Mouse (Mus musculus) hindbrain, embryonic 15.5 days (tissue): ENCODE data around the gene Zfpl1. TPM values are rescaled to one million over a fixed set of nuclear protein-coding genes. Genes with fewer than 3 reads are reported as not detected.
A peak's percentile ranks its signal among the peaks of the same experiment; 100 is the strongest.

Experiments used
- ATAC-seq: fragments of 200-750 bp; cut with Nextera tagmentation; 2 replicates; pipeline ENCODE4 v1.8.0; 2017; ENCODE audit warnings: low read depth, moderate number of reproducible peaks, moderate TSS enrichment; ENCODE audit not compliant: low FRiP score
- H3K27ac ChIP-seq: fragments of 300-500 bp; sonication (generic); replicated peaks from 2 replicates; pipeline ENCODE4 v1.5.1; 2015; ENCODE audit warnings: mild to moderate bottlenecking, inconsistent platforms
- H3K27me3 ChIP-seq: fragments of 300-500 bp; sonication (generic); 2 replicates; pipeline ENCODE4 v1.6.1; 2015; ENCODE audit warnings: control low read depth, inconsistent platforms
- H3K36me3 ChIP-seq: fragments of 300-500 bp; sonication (generic); 2 replicates; pipeline ENCODE4 v1.6.1; 2015; ENCODE audit warnings: control low read depth, inconsistent platforms
- H3K4me1 ChIP-seq: fragments of 300-500 bp; sonication (generic); replicated peaks from 2 replicates; pipeline ENCODE4 v1.6.1; 2015; ENCODE audit warnings: control low read depth, inconsistent platforms
- H3K4me2 ChIP-seq: fragments of 300-500 bp; sonication (generic); 2 replicates; pipeline ENCODE4 v1.6.1; 2015; ENCODE audit warnings: moderate library complexity, mild to moderate bottlenecking, inconsistent platforms
- H3K4me3 ChIP-seq: fragments of 300-500 bp; sonication (generic); 2 replicates; pipeline ENCODE4 v1.5.1; 2015; ENCODE audit warnings: mild to moderate bottlenecking, inconsistent platforms
- H3K9ac ChIP-seq: fragments of 300-500 bp; sonication (generic); 2 replicates; pipeline ENCODE4 v1.6.1; 2015; ENCODE audit warnings: inconsistent platforms
- H3K9me3 ChIP-seq: fragments of 300-500 bp; sonication (generic); 2 replicates; pipeline ENCODE4 v1.6.1; 2016; ENCODE audit warnings: control low read depth, inconsistent platforms
- WGBS: fragments of 180-500 bp; shearing (Covaris S2); methylation state at CpG from one replicate; pipeline ENCODE4 v1.1.7; 2015; 5-methylcytosine and 5-hydroxymethylcytosine counted together
- polyA plus RNA-seq: library from polyadenylated mRNA; unstranded; fragments of >200 nt; fragmentation: Nextera tagmentation; extraction: Ambion mirVana; gene quantifications from 2 replicates; pipeline ENCODE4 v1.2.1, GENCODE M21; 2015

The Zfpl1 gene
- polyA plus RNA-seq, 1 experiment from 2014 or later = 82.0 TPM

DNA sequence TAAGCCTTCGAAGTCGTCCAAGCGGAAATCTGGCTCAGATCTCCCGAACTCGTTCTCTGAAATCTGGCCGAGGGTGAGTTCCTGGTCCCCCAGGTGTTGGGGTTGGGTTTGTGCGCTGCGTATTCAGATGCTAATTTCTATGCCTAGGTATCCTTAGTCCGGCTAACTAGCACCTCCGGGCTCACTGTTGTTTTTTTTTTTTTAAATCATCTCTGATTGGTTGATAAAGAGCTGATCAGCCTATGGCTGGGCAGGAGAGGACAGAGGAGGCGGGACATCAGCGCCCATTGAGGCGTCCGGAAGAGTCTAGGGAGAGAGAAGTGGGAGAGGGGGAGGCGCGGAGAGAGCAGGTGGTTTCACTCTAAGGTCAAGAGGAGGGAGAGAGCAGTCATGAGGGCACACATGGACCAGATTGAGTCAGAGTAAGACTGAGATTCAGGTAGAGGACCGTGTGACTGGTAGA is 692 bp upstream of the Zfpl1 start:
- H3K4me1 ChIP-seq = peaks cover 23% of the 10 kb centered on the region
- H3K9me3 ChIP-seq = no peaks in the 10 kb centered on the region
- H3K4me3 ChIP-seq = peak overlapping the region; percentile 60
- WGBS = 2% methylated on average over 17 of the region's 17 CpGs
- peak; percentile 56; the same call in 1 of the 2 replicates for ATAC-seq
- peaks cover 20% of the 10 kb centered on the region for H3K36me3 ChIP-seq
- H3K4me2 ChIP-seq = peak overlapping the region; percentile 81
- H3K27ac ChIP-seq = no peak overlapping the region
- H3K27me3 ChIP-seq = no peaks in the 10 kb centered on the region
- H3K9ac ChIP-seq = no peak overlapping the region

DNA sequence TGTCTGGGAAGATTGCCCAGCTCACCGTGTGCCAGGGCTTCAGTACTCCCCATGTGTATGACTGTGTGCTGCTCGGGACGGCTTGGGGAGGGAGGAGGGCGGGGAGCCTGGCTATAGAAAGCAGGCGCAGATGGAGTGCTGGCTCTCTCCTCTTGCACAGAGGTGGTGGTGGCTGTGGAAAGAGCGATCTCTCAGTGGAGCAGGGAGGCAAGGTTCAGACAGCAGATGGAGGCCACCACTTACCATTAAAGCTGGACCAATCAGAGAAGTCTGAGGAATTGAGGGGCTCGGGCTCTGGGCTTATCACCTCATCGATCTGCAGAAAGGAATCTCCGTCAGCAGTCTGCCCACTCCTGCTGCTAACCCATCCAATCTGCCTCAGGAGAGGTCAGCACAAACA is 2.6 kb downstream of the Zfpl1 start, which contains the start of gene Gm28374:
Gene Gm28374 (minus strand): TSS at position 101 of the 400 bp plus-strand sequence.
- no peaks in the 10 kb centered on the region for H3K27me3 ChIP-seq
- no peak within 1 kb of the TSS for H3K4me2 ChIP-seq
- ATAC-seq = no peak
- no peak within 1 kb of the TSS for H3K27ac ChIP-seq
- H3K9me3 ChIP-seq = no peaks in the 10 kb centered on the region
- H3K4me1 ChIP-seq = peaks cover 30% of the 10 kb centered on the region
- no peak within 1 kb of the TSS for H3K4me3 ChIP-seq
- 91% methylated on average over 9 of the region's 9 CpGs for whole genome bisulfite sequencing
- peaks cover 30% of the 10 kb centered on the region for H3K36me3 ChIP-seq
- H3K9ac ChIP-seq = no peak within 1 kb of the TSS

DNA sequence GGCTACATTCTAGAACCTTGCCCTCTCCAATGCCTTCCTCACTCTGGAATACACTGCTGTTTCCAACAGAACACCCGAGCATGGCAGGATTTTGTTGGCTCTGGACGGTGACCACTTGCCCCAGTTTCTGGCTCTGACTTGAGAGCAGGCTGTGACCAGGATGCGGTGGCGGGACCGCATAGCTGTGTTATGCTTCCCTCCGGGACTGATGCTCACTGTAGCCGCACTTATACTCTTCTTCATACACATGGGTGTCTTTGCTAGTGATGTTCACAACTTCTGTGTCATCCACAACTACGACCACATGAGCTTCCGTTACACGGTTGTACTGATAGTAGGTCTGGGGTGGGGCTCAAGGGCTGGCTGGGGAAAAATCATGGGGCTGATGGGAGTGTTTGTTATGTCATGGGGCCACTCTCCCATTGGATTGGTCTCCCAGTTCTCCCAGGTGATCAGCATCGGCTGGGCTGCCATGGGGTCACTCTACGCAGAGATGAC is 4.7 kb downstream of the Zfpl1 start, which contains the start of gene Tmem262:
Gene Tmem262 (plus strand): TSS at position 51 of the 498 bp plus-strand sequence.
- Histone ChIP-seq H3K9me3 (no peaks in the 10 kb centered on the region), H3K9ac (no peak within 1 kb of the TSS), H3K4me2 (no peak within 1 kb of the TSS), H3K4me1 (peaks cover 35% of the 10 kb centered on the region), H3K36me3 (peaks cover 30% of the 10 kb centered on the region), H3K27me3 (no peaks in the 10 kb centered on the region), H3K27ac (no peak within 1 kb of the TSS), H3K4me3 (no peak within 1 kb of the TSS)
- no peak for ATAC-seq
- WGBS = 93% methylated on average over 12 of the region's 12 CpGs

DNA sequence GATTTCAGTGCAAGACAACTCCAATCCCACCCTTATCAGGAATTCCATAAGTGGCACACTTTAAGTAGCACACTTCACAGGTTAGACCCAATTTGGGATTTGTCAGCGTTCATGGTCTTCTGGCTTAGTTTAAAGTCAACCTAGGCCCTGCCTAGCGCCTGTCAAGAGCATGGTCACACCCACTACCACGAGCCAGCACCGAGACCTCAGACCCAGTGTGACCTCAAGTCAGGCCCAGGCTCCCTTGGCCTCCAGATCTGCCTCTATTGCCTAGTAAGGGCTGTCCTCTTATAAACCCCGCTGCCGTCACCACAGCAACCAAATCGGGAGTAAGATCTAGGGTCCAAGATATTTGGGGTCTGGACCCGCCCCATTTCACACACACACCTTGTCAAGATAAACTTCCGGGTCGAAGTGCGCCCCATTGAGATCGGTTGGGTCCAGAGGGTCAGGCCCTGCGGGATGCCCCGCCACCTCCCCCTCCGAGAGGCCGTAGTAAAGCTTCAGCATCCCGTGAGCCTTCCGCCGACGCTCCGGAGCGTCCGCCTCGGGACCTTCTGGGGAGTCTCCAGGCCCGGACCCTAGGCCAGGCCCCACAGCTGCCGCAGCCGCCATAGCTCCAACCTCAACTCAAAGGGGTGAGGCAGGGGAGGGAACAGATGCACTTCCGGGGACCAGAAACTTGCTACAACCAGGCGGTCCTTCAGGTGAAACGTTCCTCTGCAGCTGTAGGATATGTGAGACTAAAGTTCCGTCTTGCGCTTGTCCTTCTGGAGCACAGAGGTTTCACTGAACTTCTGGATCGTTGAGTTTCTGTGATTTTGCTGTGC is 8.0 kb downstream of the Zfpl1 start, which contains the start of gene Vps51:
Gene Vps51 (minus strand): TSS at position 668 of the 830 bp plus-strand sequence.
- H3K4me2 ChIP-seq = peak within 1 kb of the TSS; percentile 90
- ATAC-seq = peak; percentile 90
- H3K27ac ChIP-seq = peak within 1 kb of the TSS; percentile 89
- peak within 1 kb of the TSS; percentile 72 for H3K9ac ChIP-seq
- peaks cover 26% of the 10 kb centered on the region for H3K36me3 ChIP-seq
- H3K9me3 ChIP-seq = no peaks in the 10 kb centered on the region
- peak within 1 kb of the TSS; percentile 82 for H3K4me3 ChIP-seq
- H3K27me3 ChIP-seq = no peaks in the 10 kb centered on the region
- peaks cover 20% of the 10 kb centered on the region for H3K4me1 ChIP-seq
- WGBS = under 1% methylated on average over 33 of the region's 33 CpGs

DNA sequence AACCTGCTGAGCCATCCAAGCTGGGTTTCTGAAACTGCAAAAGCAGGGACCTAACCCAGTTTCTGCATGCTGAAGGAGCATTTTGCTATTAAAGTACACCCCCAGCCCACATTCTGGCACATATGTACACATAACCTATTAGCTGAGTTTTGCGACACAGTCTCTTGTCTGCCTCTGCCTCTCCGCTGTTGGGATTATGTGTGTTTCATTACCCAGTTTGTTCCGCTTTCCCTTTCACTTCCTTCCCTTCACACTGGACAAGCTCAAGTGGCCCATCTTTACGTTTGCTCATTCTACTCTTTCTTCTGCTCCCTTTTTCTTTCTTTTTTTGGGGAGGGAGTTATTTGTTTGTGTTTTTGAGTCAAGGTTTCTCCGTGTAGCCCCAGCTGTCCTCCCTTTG is 10.9 kb downstream of the Zfpl1 start:
- Histone ChIP-seq H3K4me2 (no peak overlapping the region), H3K4me1 (peaks cover 20% of the 10 kb centered on the region), H3K27ac (no peak overlapping the region), H3K4me3 (no peak overlapping the region), H3K9me3 (no peaks in the 10 kb centered on the region), H3K27me3 (no peaks in the 10 kb centered on the region), H3K36me3 (peaks cover 29% of the 10 kb centered on the region), H3K9ac (no peak overlapping the region)
- no peak for ATAC-seq
- 93% methylated on average over 5 of the region's 5 CpGs for WGBS

DNA sequence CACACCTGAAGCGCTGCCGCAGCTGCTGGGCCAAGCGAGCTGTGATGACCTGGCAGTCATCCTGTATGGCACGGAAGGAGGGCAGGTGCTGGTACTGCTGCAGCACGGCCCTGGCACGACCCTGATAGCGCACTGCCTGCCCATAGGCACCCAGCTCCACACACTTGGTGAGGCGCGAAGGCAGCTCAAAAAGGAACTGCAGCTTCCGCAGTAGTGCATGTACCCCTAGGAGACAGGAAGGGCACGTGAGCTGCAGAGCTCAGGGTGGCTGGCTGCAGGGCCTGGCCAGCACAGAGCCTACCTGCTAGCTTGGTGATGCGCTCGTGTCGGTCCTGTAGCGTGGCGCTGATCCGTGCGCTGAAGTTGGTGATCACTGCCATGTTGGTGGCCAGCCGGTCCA is 13.5 kb downstream of the Zfpl1 start:
- Histone ChIP-seq H3K9ac (no peak overlapping the region), H3K4me2 (no peak overlapping the region), H3K4me3 (no peak overlapping the region), H3K27me3 (no peaks in the 10 kb centered on the region), H3K27ac (no peak overlapping the region), H3K9me3 (no peaks in the 10 kb centered on the region), H3K4me1 (peaks cover 27% of the 10 kb centered on the region), H3K36me3 (peaks cover 29% of the 10 kb centered on the region)
- no peak for ATAC-seq
- WGBS = 94% methylated on average over 19 of the region's 19 CpGs

DNA sequence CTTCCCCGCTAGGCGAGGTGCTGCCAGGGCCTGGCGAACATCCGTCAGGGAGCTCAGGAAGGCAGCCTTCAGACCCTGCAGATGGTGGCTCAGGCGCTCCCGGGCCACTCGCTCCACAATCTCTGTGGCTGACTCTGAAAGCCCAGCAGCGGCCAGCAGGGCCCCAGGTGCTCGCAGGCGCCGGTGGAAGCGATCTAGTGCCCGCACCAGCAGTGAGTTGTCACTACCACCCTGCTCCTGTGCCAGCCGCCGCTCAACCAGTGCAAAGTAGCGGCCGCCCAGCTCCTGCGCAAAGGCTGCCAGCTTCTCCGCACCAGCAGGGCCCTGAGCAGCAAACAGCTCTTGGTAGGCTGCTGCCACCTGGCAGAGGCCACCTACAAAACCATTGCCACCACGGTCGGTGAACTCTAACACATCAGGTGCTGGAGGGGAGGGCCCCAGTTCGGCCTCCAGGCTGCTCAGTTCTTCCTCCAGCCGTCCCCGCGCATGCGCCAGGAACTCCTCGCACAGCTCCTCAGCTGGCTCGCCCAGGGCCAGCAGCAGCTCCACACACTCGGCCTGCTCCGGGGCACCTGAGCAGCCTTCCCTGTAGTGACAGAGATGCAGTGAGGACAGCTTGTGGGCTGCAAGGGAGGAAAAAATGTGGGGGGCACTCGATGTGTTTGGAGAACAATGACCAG is 14.0 kb downstream of the Zfpl1 start:
- Histone ChIP-seq H3K4me2 (no peak overlapping the region), H3K4me3 (no peak overlapping the region), H3K9me3 (no peaks in the 10 kb centered on the region), H3K27ac (no peak overlapping the region), H3K4me1 (peaks cover 28% of the 10 kb centered on the region), H3K27me3 (no peaks in the 10 kb centered on the region), H3K36me3 (peaks cover 29% of the 10 kb centered on the region), H3K9ac (no peak overlapping the region)
- WGBS = 92% methylated on average over 31 of the region's 31 CpGs
- ATAC-seq = no peak

DNA sequence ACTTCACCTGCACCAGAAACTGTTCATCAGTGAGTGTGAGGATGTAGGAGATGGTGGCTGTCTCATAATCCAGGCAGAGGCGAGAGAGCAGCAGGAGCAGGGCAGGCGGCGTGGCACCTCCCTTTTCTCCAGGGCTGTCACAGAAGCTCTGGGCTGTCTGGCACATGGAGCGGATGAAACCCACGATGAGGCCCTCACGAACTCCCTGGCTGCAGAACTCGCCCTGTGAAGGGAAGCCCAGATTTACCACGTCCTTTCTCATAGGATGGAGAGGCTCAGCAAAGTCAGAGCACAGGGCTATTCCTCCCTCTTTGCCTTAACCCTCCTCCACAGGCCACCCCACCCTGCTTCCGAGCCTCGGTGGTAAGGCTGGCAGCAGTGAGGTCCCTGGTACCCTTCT is 14.9 kb downstream of the Zfpl1 start:
- 90% methylated on average over 10 of the region's 10 CpGs for WGBS
- Histone ChIP-seq H3K9me3 (no peaks in the 10 kb centered on the region), H3K9ac (no peak overlapping the region), H3K4me3 (no peak overlapping the region), H3K4me2 (no peak overlapping the region), H3K4me1 (peaks cover 31% of the 10 kb centered on the region), H3K27ac (no peak overlapping the region), H3K27me3 (no peaks in the 10 kb centered on the region), H3K36me3 (peaks cover 29% of the 10 kb centered on the region)
- ATAC-seq = no peak

DNA sequence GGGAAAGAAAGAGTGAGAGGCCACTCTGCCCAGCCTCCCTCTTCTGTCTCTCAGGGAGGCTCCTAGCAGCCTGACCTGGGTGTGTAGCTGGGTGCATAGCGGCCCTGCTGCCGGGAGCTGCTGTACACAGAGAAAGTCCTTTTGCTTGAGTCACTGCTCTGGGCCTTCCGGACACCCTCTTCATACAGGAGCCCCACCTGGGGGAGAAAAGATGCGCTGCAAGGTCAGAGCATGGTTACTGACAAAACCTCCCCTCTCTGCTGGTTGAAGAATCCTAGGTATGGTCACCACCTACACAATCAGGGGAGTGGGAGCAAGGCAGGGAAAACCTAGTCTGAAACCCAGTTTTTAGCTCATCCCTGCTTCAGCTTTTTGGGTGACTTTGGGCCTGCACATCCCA is 15.8 kb downstream of the Zfpl1 start:
- no peak overlapping the region for H3K27ac ChIP-seq
- no peaks in the 10 kb centered on the region for H3K27me3 ChIP-seq
- H3K4me2 ChIP-seq = no peak overlapping the region
- no peaks in the 10 kb centered on the region for H3K9me3 ChIP-seq
- no peak overlapping the region for H3K4me3 ChIP-seq
- H3K4me1 ChIP-seq = peaks cover 32% of the 10 kb centered on the region
- 90% methylated on average over 4 of the region's 4 CpGs for WGBS
- no peak overlapping the region for H3K9ac ChIP-seq
- ATAC-seq = no peak
- H3K36me3 ChIP-seq = peaks cover 29% of the 10 kb centered on the region

DNA sequence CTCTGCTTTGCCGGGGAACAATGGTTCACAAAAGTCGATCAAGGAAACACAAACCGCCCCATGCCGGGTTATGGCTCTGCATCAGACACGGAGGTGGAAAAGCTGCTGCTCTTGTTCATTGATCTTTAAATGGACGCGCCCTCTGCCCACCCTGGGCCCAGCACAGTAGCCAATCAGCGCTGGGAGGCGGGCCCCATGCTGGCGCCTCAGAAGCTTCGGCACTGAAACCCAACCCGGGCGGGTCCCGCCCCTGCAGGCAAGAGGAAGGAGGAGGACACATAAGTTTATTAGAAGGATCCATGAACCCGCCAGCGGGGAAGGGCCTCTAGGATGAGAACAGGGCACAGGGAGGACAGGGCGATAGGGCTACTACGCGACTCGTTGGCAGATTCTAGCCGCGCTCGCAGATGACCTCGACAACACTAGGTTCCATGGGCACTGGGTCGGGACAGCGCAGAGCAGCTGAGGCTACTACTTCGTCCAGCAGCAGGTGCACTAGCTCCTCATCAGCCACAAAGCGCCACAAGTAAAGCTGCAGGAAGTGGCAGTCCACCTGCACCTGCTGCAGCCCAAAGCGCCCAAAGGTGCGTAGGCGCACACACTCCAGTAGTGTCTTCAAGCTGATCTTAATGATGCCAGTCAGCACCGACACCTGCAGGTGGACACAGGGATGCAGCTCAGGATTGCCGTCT is 16.9 kb downstream of the Zfpl1 start, which contains the start of gene Tm7sf2:
Gene Tm7sf2 (minus strand): TSS at position 650 of the 692 bp plus-strand sequence.
- WGBS = 7% methylated on average over 33 of the region's 33 CpGs
- peak within 1 kb of the TSS; percentile 84 for H3K9ac ChIP-seq

DNA sequence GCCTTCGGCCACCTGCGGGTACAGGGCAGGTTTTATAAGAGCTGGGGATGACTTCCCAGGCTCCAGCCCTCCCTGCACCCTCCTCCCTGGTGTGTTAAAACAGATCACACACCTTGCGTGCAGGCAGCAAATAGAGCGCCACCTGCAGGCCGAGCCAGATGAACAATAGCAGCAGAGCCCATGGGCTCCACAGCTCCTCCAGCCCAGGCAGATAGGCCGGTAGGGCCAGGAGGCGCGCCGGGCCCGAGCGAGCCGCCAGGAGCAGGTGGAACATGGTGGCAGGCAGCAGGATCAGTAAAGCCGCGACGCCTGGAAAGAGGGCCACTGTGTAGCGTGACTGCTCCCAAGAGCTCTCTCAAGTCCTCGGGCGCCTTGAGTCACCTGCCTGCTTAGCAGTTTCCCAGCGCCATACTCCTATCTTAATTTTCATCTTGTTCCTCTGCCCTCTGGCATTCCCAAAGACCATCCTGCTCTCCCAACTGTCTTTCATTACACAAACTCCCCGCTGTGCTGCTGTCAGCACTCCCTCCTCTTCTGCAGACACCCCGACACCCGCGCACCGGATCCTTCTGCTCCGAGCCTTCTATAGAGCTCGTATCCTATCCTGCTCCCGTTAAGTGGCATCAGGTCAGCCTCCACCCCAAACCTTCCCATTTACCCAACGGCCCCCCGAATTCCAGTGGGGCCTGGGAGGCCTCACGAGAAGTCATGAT is 17.6 kb downstream of the Zfpl1 start:
- H3K27me3 ChIP-seq = no peaks in the 10 kb centered on the region

More for the DNA sequence above, 16.9 kb downstream of the Zfpl1 start, which contains the start of gene Tm7sf2:
- Histone ChIP-seq H3K9me3 (no peaks in the 10 kb centered on the region), H3K27me3 (no peaks in the 10 kb centered on the region), H3K27ac (peak within 1 kb of the TSS; percentile 88), H3K4me3 (peak within 1 kb of the TSS; percentile 61), H3K36me3 (peaks cover 29% of the 10 kb centered on the region), H3K4me2 (peak within 1 kb of the TSS; percentile 94), H3K4me1 (peaks cover 43% of the 10 kb centered on the region)
- ATAC-seq = peak; percentile 91

More for the DNA sequence above, 17.6 kb downstream of the Zfpl1 start:
- peak overlapping the region; percentile 94 for H3K4me2 ChIP-seq
- peak overlapping the region; percentile 61 for H3K4me3 ChIP-seq
- peak; percentile 69 for ATAC-seq
- peaks cover 24% of the 10 kb centered on the region for H3K36me3 ChIP-seq
- WGBS = under 1% methylated on average over 30 of the region's 30 CpGs
- no peaks in the 10 kb centered on the region for H3K9me3 ChIP-seq
- H3K4me1 ChIP-seq = peaks cover 50% of the 10 kb centered on the region
- peak overlapping the region; percentile 84 for H3K9ac ChIP-seq
- peak overlapping the region; percentile 88 for H3K27ac ChIP-seq
